Mouse (Mus musculus) macrophage (primary cell): ENCODE data around the gene 2810408A11Rik. TPM values are rescaled to one million over a fixed set of nuclear protein-coding genes. Genes with fewer than 3 reads are reported as not detected.

Experiments
- H3K27ac ChIP-seq: fragments of 350-480 bp; formaldehyde crosslinking; 2 replicates; pipeline ENCODE4 v1.9.0; 2021
- H3K36me3 ChIP-seq: fragments of 350-480 bp; formaldehyde crosslinking; 2 replicates; pipeline ENCODE4 v1.9.0; 2021; ENCODE audit errors: inconsistent target
- H3K4me3 ChIP-seq: fragments of 350-480 bp; formaldehyde crosslinking; 2 replicates; pipeline ENCODE4 v1.9.0; 2021; ENCODE audit errors: inconsistent target
- H3K79me2 ChIP-seq: fragments of 350-480 bp; formaldehyde crosslinking; 2 replicates; pipeline ENCODE4 v1.9.0; 2021; ENCODE audit errors: inconsistent target
- WGBS: methylation state at CpG from one replicate; pipeline ENCODE4 v1.1.7; 2026; ENCODE audit warnings: inconsistent platforms; ENCODE audit not compliant: missing documents; 5-methylcytosine and 5-hydroxymethylcytosine counted together
- polyA plus RNA-seq: library from polyadenylated mRNA; stranded (reverse); fragments of 250-400 nt; gene quantifications from 3 replicates; pipeline ENCODE4 v1.2.4, GENCODE M21; 2018; ENCODE audit warnings: inconsistent platforms

Gene 2810408A11Rik
- polyA plus RNA-seq, 1 experiment from 2014 or later = not detected

DNA sequence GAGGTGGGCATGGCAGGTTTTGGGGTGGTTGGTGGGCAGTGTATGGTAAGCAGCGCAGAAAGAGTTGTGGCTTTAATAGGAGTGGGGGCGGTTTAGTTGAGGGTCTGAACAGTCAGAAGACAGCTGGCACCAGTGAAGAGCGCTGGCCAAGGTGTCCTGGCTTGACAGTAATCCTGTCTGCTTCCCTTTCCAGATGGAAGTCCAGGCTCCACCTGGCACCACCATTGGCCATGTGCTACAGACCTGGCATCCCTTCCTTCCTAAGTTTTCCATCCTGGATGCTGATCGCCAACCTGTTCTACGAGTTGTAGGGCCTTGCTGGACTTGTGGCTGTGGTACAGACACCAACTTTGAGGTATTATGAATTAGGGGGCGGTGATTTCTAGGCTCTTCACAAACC is 52.8 kb downstream of the 2810408A11Rik start:
- 98% methylated on average over 6 of the region's 6 CpGs for WGBS
- Histone ChIP-seq H3K79me2 (no peaks in the 10 kb centered on the region; the same call in 1 of the 2 replicates), H3K27ac (no peak overlapping the region), H3K36me3 (peaks cover 15% of the 10 kb centered on the region; the same call in 1 of the 2 replicates), H3K4me3 (no peak overlapping the region)

Other genes with a start within 250 kb of the 2810408A11Rik start
- 0.46 TPM in 1 of 3 replicates, not detected in the others for gene Sox15, start 245.7 kb downstream of the 2810408A11Rik start, polyA plus RNA-seq
- gene Mpdu1, start 238.3 kb downstream of the 2810408A11Rik start, polyA plus RNA-seq = 81.7 to 90.9 TPM (median 89.2 TPM) in 3 replicates
- gene Cd68, start 234.8 kb downstream of the 2810408A11Rik start, polyA plus RNA-seq = 3,562 to 8,261 TPM (median 3,776 TPM) in 3 replicates
- gene Eif4a1, start 228.6 kb downstream of the 2810408A11Rik start, polyA plus RNA-seq = 683 to 1,306 TPM (median 693 TPM) in 3 replicates
- 57.8 to 99.6 TPM (median 77.5 TPM) in 3 replicates for gene Senp3, start 218.9 kb downstream of the 2810408A11Rik start, polyA plus RNA-seq
- gene Tnfsf13, start 215.2 kb downstream of the 2810408A11Rik start, polyA plus RNA-seq = 16.4 to 43.4 TPM (median 40.3 TPM) in 3 replicates
- 89.2 to 140 TPM (median 130 TPM) in 3 replicates for gene Tnfsf12, start 205.1 kb downstream of the 2810408A11Rik start, polyA plus RNA-seq
- 25.2 to 36.9 TPM (median 25.5 TPM) in 3 replicates for gene Tnfsfm13, start 204.9 kb downstream of the 2810408A11Rik start, polyA plus RNA-seq
- 63.4 to 133 TPM (median 79.6 TPM) in 3 replicates for gene Polr2a, start 142.3 kb downstream of the 2810408A11Rik start, polyA plus RNA-seq
- not detected in 3 replicates for gene Slc35g3, start 139.0 kb downstream of the 2810408A11Rik start, polyA plus RNA-seq
- gene Zbtb4, start 135.1 kb downstream of the 2810408A11Rik start, polyA plus RNA-seq = 11.6 to 17.8 TPM (median 12.0 TPM) in 3 replicates
- gene Chrnb1, start 105.0 kb downstream of the 2810408A11Rik start, polyA plus RNA-seq = not detected in 3 replicates
- 0.69 to 2.7 TPM (median 2.3 TPM) in 3 replicates for gene Fgf11, start 99.1 kb downstream of the 2810408A11Rik start, polyA plus RNA-seq
- gene Tmem102, start 95.4 kb downstream of the 2810408A11Rik start, polyA plus RNA-seq = not detected in 3 replicates
- not detected in 3 replicates for gene Gm39566, start 85.7 kb downstream of the 2810408A11Rik start, polyA plus RNA-seq
- not detected in 3 replicates for gene Spem2, start 82.5 kb downstream of the 2810408A11Rik start, polyA plus RNA-seq
- gene Spem1, start 78.8 kb downstream of the 2810408A11Rik start, polyA plus RNA-seq = not detected in 3 replicates
- gene Nlgn2, start 63.2 kb downstream of the 2810408A11Rik start, polyA plus RNA-seq = 0.80 to 2.1 TPM (median 1.0 TPM) in 3 replicates
- gene Tmem256, start 62.5 kb downstream of the 2810408A11Rik start, polyA plus RNA-seq = 71.2 to 302 TPM (median 269 TPM) in 3 replicates
- 23.8 to 38.1 TPM (median 36.6 TPM) in 3 replicates for gene Plscr3, start 54.6 kb downstream of the 2810408A11Rik start, polyA plus RNA-seq
- gene Tnk1, start 42.3 kb downstream of the 2810408A11Rik start, polyA plus RNA-seq = not detected in 3 replicates
- not detected in 3 replicates for gene Tmem95, start 23.0 kb downstream of the 2810408A11Rik start, polyA plus RNA-seq
- 4.3 to 5.6 TPM (median 5.5 TPM) in 3 replicates for gene Kctd11, start 19.6 kb downstream of the 2810408A11Rik start, polyA plus RNA-seq
- gene Acap1, start 5.4 kb downstream of the 2810408A11Rik start, polyA plus RNA-seq = 0.54 to 0.68 TPM (median 0.62 TPM) in 3 replicates
- 14.9 to 19.2 TPM (median 15.6 TPM) in 3 replicates for gene Neurl4, start 85 bp upstream of the 2810408A11Rik start, polyA plus RNA-seq
- 48.3 to 74.1 TPM (median 49.3 TPM) in 3 replicates for gene Gps2, start 12.9 kb upstream of the 2810408A11Rik start, polyA plus RNA-seq
- gene Eif5a, start 21.0 kb upstream of the 2810408A11Rik start, polyA plus RNA-seq = 339 to 874 TPM (median 348 TPM) in 3 replicates
- not detected in 3 replicates for gene Ybx2, start 34.8 kb upstream of the 2810408A11Rik start, polyA plus RNA-seq
- 0.13 to 0.50 TPM in 2 of 3 replicates, not detected in the other for gene Slc2a4, start 47.2 kb upstream of the 2810408A11Rik start, polyA plus RNA-seq
- not detected in 3 replicates for gene Cldn7, start 63.8 kb upstream of the 2810408A11Rik start, polyA plus RNA-seq
- 102 to 235 TPM (median 115 TPM) in 3 replicates for gene Ctdnep1, start 80.2 kb upstream of the 2810408A11Rik start, polyA plus RNA-seq
- 29.9 to 51.5 TPM (median 43.1 TPM) in 3 replicates for gene Elp5, start 81.5 kb upstream of the 2810408A11Rik start, polyA plus RNA-seq
- 791 to 1,264 TPM (median 1,032 TPM) in 3 replicates for gene Gabarap, start 90.2 kb upstream of the 2810408A11Rik start, polyA plus RNA-seq
- gene Phf23, start 94.8 kb upstream of the 2810408A11Rik start, polyA plus RNA-seq = 62.4 to 122 TPM (median 77.3 TPM) in 3 replicates
- gene Dvl2, start 99.6 kb upstream of the 2810408A11Rik start, polyA plus RNA-seq = 10.8 to 21.7 TPM (median 11.8 TPM) in 3 replicates
- 31.8 to 39.7 TPM (median 37.2 TPM) in 3 replicates for gene Acadvl, start 114.4 kb upstream of the 2810408A11Rik start, polyA plus RNA-seq
- 4.4 to 6.6 TPM (median 4.6 TPM) in 3 replicates for gene Dlg4, start 116.0 kb upstream of the 2810408A11Rik start, polyA plus RNA-seq
- gene Asgr1, start 153.1 kb upstream of the 2810408A11Rik start, polyA plus RNA-seq = not detected in 3 replicates
- 1.5 to 3.4 TPM in 2 of 3 replicates, not detected in the other for gene Asgr2, start 191.7 kb upstream of the 2810408A11Rik start, polyA plus RNA-seq
- gene Mgl2, start 229.3 kb upstream of the 2810408A11Rik start, polyA plus RNA-seq = 1.6 to 5.1 TPM (median 3.1 TPM) in 3 replicates